Mouse (Mus musculus) CD8-positive naive resting alpha-beta T cell, adult 2 months (primary cell): ENCODE measurements around the gene Med12l.

ENCODE experiments used
- DNase-seq, 2 experiments: peaks; one replicate each; pipeline ENCODE4 v3.0.0; 2022; ENCODE audit warnings: low read depth in 2 of 2, low spot score in 2 of 2

Gene Med12l

DNA sequence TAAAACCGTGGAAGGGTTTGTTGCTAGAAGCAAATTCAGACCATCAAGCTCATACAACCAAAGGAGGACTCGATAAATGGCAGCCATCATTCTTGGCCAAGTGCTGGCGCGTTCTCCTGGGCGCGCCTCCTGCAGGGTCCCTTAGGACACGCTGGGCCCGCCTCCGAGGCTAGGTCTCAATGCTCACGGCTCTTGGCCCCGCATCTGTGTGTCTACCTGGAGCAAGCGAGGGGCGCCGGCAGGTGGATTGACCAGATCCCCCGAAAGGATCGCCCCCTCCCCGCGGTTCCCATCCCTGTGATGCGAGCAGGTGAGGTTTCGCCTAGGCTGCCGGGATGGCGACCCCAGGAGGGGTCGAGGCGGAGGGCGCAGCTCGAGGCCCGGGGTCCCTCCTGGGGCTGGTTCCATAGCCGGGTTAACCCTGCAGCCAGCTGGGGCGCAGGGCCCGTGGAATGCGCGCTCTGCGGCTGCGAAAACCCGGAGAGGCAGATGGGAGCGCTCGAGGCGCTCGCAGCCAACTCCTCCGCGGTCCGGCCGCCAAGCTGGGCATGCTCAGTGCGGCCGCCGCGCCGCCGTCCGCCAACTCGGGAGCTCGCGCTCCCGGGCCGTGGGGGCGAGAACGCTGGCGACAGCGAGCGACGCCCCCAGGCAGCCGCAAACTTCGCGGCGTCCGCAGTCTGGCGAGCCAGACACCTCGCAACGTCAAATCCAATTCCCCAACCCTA, at the start of gene Med12l:
Gene Med12l (plus strand): TSS at position 555 of the 725 bp plus-strand sequence.
- no peak for DNase-seq

GRCm38 (mm10) chr3:58961166-58961565, 44.5 kb upstream of the Med12l start:
- no peak for DNase-seq

GRCm38 (mm10) chr3:58977413-58977812, 28.2 kb upstream of the Med12l start:
- DNase-seq, result no peak

- no peak for DNase-seq
Measured at GRCm38 (mm10) chr3:58977906-58978622, 27.6 kb upstream of the Med12l start.

DNA sequence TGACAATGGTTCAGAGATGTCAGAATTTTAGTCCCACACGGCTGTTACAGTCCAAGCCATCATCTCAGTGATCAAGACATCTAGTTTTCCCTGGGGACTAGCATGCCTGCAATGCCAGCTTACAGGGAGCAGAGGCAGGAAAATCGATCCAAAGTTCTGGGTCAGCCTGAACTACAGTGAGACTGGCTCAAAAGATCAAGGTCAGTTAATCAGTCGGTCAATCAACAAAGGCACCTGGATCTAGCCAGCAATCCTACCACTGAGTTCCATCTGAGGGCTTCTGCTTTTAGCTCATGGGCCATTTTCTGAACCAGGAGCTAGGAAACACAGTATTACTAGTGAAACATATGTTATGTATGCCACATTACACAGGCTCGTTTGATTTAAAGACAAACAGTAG, 25.0 kb upstream of the Med12l start:
- DNase-seq, result no peak

GRCm38 (mm10) chr3:58982896-58983837, 22.5 kb upstream of the Med12l start:
- DNase-seq, result peak; percentile 10 to 17

GRCm38 (mm10) chr3:58983838-58984598, 21.6 kb upstream of the Med12l start:
- no peak for DNase-seq

DNA sequence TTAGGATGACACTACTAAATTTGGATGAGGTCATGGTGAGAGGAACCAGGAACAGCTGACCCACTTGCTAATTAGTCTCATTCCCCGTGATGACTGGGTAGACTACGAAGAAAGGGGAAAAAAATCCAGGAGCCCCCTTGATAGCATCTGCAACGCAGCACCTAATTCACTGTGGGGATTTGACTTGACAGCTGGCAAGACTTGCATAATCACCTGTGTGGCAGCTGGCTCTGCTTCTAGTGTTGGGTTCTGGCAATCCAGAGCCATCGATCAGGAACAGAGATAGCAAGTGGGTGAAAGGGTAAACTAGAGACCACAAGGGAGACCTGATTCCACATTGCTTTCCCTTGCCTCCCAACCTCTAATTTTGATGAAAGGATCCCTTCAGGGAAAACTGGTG, 19.8 kb upstream of the Med12l start:
- DNase-seq, result no peak

GRCm38 (mm10) chr3:58989374-58989773, 16.3 kb upstream of the Med12l start:
- no peak for DNase-seq

- no peak for DNase-seq
Measured at GRCm38 (mm10) chr3:58990556-58990955, 15.1 kb upstream of the Med12l start.

GRCm38 (mm10) chr3:58992122-58992521, 13.5 kb upstream of the Med12l start:
- no peak for DNase-seq

DNA sequence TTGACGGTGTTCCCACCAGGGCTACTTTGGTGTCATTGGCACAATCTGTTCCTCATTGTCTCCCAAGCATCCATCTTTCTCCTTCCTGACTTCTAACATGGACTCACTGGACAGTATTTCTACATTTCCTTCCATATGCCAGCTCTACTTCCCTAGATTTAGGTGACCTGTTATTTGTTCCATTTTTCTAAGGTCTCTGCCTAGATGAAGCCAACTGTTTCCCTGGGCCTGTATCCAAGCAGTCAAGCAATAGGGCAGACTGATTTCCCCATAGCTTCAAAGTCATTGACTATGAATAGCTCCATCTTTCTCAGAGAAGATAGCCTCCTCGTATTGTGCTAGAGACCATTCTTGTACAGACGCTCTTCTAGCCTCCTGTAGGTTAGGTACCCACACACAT, 12.0 kb upstream of the Med12l start:
- DNase-seq, result no peak

DNA sequence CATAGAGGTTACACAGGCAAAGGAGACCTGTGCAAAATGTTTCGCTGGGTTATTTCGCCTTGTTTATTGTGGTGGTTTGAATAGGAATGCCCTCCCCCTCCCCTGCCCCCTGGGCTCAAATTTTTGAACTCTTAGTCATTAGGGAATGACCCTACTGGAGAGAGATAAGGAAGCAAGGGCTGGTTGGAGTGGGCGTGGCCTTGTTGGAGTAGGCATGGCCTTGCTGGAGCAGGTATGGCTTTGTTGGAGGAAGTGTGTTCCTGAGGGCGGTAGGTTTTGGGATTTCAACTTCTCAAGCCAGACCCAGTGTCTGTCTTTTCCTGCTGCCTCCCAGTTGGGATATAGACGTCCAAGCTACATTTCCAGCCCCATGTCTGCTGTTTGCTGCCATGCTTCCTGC, 1.9 kb upstream of the Med12l start:
- no peak for DNase-seq

GRCm38 (mm10) chr3:59005996-59006730, 538 bp downstream of the Med12l start:
- DNase-seq, result no peak

DNA sequence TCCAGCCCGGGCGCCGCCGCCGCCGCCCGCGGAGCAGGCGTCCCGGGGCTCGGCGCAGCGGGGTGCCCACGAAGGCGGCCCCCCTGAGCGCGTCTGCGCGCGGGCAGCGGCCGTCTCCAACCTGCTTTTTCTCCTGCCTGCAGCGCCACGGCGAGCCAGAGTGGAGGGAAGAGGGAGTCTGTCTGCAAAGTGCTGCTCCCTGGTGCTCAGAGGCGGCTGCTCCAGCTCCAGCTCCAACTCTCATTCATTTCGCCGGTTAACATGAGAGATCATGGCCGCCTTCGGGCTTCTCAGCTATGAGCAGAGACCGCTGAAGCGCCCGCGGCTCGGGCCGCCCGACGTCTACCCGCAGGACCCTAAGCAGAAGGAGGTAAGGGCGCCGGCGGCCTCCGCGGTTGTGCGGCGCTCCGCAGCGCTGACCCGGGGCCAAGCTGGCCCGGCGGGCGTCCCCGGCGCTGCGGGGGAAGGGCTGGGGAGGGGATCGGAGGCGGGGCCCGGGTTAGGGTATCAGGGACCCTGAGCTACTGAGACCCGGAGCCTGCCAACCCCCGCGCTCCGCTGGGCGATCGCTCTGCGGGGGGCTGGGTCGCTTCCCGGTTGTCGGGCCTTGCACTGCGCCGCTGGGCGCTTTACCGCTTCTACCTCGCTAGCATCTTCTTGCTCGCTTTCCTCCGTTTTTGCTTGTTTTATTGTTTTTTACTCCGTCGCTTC, 1.3 kb downstream of the Med12l start:
- DNase-seq, result no peak

DNA sequence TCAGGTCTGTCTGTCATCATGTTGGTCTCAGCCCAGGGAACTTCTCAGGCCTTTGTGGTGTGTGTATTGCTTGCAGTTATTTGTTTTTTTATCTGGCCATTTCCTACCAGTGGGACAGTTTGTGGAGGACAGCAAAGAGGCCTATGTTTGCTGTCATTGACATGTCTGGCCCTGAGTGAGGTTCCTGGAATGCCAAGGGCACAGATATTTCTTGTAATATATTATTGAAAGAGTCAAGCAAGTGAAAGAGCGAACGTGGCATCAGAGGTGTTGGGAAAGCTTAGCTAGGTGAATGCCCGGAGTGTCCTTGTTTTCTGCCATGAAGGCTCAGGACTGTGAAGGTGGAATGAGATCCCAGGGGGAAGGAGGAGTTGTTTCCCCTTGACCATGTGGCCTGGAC, 4.7 kb downstream of the Med12l start:
- DNase-seq, result no peak

- no peak for DNase-seq
Measured at GRCm38 (mm10) chr3:59015698-59016412, 10.2 kb downstream of the Med12l start.

GRCm38 (mm10) chr3:59016501-59016900, 10.9 kb downstream of the Med12l start:
- no peak for DNase-seq

DNA sequence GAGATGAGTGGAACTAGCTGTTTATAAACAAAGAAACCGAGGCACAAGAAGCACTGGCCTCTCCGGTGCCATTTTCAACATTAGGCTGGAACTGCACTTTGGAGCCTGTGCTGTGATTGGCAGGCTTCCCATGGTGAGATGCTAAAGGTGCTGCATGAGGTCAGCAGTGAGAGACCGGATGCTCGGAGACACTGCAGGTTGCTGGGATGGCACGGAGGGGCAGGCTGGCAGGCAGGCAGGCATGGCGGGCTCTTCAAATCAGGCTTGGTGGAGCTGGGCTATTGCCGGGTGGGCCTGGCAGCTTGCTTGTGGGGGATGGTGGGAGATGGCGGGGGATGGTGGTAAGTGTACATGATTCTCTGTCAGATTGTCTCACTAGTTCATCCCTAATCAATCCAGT, 15.6 kb downstream of the Med12l start:
- no peak for DNase-seq
